Mouse (Mus musculus) brain, embryonic 14.5 days (tissue): ENCODE results near the gene Ddx10.

Experiments used
- CTCF ChIP-seq: fragments of 200-500 bp; IDR thresholded peaks from 2 replicates; pipeline ENCODE4 v1.5.1; 2012; ENCODE audit warnings: inconsistent platforms, mild to moderate bottlenecking, moderate library complexity, borderline replicate concordance; ENCODE audit not compliant: insufficient read depth, insufficient read length; ENCODE audit errors: extremely low read depth
- POLR2A ChIP-seq: fragments of 200-500 bp; IDR thresholded peaks from 2 replicates; pipeline ENCODE4 v1.6.1; 2012; ENCODE audit warnings: mild to moderate bottlenecking, inconsistent platforms, borderline replicate concordance; ENCODE audit not compliant: poor library complexity, insufficient read depth, insufficient read length, severe bottlenecking; ENCODE audit errors: extremely low read depth

- TF ChIP-seq CTCF (no peak), POLR2A (no peak)
Observed at GRCm38 (mm10) chr9:53068166-53068565, 179.7 kb downstream of the Ddx10 start.
